Mouse (Mus musculus): Measurements from ENCODE around the gene C1qtnf6.

DNA sequence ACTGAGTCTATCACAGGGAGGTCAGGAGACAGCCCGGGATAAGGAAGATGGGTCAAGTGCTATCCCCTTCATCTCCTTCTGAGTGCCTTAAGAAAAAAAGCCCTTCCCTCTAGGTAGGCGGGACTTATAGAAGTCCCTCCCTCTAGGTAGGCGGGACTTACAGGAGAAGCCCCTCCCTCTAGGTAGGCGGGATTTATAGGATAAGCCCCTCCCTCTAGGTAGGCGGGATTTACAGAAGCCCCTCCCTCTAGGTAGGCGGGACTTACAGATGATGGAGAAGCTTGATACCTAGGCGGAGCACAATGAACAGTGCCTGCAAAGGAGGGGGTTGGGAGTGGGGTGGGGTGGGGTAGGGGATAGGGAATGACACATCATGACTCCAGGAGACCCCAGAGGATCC is 51.1 kb downstream of the C1qtnf6 start:
- no peak for TF ChIP-seq FLI1 (IDR thresholded peaks at IDR 0.05; ENCODE audit: low read length)
- TF ChIP-seq GATA1 (IDR thresholded peaks at IDR 0.05; ENCODE audit: borderline replicate concordance, low read length) = no peak
